Mouse (Mus musculus) midbrain, embryonic 16.5 days (tissue): ENCODE data around the gene Btaf1. TPM values are rescaled to one million over a fixed set of nuclear protein-coding genes. Genes with fewer than 3 reads are reported as not detected.

ENCODE experiments used
- ATAC-seq: fragments of 200-750 bp; cut with Nextera tagmentation; 2 replicates; pipeline ENCODE4 v1.8.0; 2017; ENCODE audit warnings: moderate TSS enrichment
- H3K27ac ChIP-seq: fragments of 300-500 bp; sonication (generic); 2 replicates; pipeline ENCODE4 v1.5.1; 2014; ENCODE audit warnings: mild to moderate bottlenecking, low read length, mixed read lengths
- H3K27me3 ChIP-seq: fragments of 300-500 bp; sonication (generic); 2 replicates; pipeline ENCODE4 v1.6.1; 2014; ENCODE audit warnings: low read depth, low read length, mixed read lengths; ENCODE audit not compliant: control insufficient read depth, insufficient read depth
- H3K36me3 ChIP-seq: fragments of 300-500 bp; sonication (generic); 2 replicates; pipeline ENCODE4 v1.6.1; 2014; ENCODE audit warnings: mild to moderate bottlenecking, low read length, moderate library complexity, mixed read lengths; ENCODE audit not compliant: control insufficient read depth, insufficient read depth
- H3K4me1 ChIP-seq: fragments of 300-500 bp; sonication (generic); 2 replicates; pipeline ENCODE4 v1.6.1; 2014; ENCODE audit warnings: mild to moderate bottlenecking, low read length, mixed read lengths; ENCODE audit not compliant: control insufficient read depth, insufficient read depth
- H3K4me2 ChIP-seq: fragments of 300-500 bp; sonication (generic); 2 replicates; pipeline ENCODE4 v1.6.1; 2014; ENCODE audit warnings: mild to moderate bottlenecking, low read length, mixed read lengths
- H3K4me3 ChIP-seq: fragments of 300-500 bp; sonication (generic); 2 replicates; pipeline ENCODE4 v1.5.1; 2014; ENCODE audit warnings: low read depth, mild to moderate bottlenecking, low read length, moderate library complexity, mixed read lengths
- H3K9ac ChIP-seq: fragments of 300-500 bp; sonication (generic); 2 replicates; pipeline ENCODE4 v1.6.1; 2014; ENCODE audit warnings: low read depth, low read length, mixed read lengths
- H3K9me3 ChIP-seq: fragments of 300-500 bp; sonication (generic); replicated peaks from 2 replicates; pipeline ENCODE4 v1.6.1; 2014; ENCODE audit warnings: mild to moderate bottlenecking, low read length, mixed read lengths; ENCODE audit not compliant: control insufficient read depth, poor library complexity, severe bottlenecking
- WGBS: fragments of 180-500 bp; shearing (Covaris S2); extraction: QIAGEN DNeasy Blood & Tissue Kit; methylation state at CpG from one replicate; pipeline ENCODE4 v1.1.7; 2014; 5-methylcytosine and 5-hydroxymethylcytosine counted together
- polyA plus RNA-seq: library from polyadenylated mRNA; unstranded; fragments of >200 nt; fragmentation: Nextera tagmentation; extraction: Ambion mirVana; gene quantifications from 2 replicates; pipeline ENCODE4 v1.2.1, GENCODE M21; 2015

The Btaf1 gene
- polyA plus RNA-seq, 1 experiment from 2014 or later: 8.8 TPM

- 87% methylated on average over 1 of the region's 1 CpGs for WGBS
- H3K4me2 ChIP-seq: peak overlapping the region; percentile 19; the same call in 1 of the 2 replicates
Observed at GRCm38 (mm10) chr19:36916876-36917389, 8.9 kb upstream of the Btaf1 start.

GRCm38 (mm10) chr19:36918441-36919301 is 7.2 kb upstream of the Btaf1 start:
- ATAC-seq: peak; percentile 92
- peak overlapping the region; percentile 90 for H3K27ac ChIP-seq
- H3K9ac ChIP-seq: peak overlapping the region; percentile 84
- H3K4me2 ChIP-seq: peak overlapping the region; percentile 86
- no peaks in the 10 kb centered on the region for H3K36me3 ChIP-seq
- H3K4me3 ChIP-seq: peak overlapping the region; percentile 67
- H3K9me3 ChIP-seq: no peaks in the 10 kb centered on the region
- WGBS: under 1% methylated on average over 79 of the region's 85 CpGs
- no peaks in the 10 kb centered on the region for H3K27me3 ChIP-seq
- H3K4me1 ChIP-seq: peaks cover 11% of the 10 kb centered on the region; the same call in 1 of the 2 replicates

More at GRCm38 (mm10) chr19:36916876-36917389, 8.9 kb upstream of the Btaf1 start:
- Histone ChIP-seq H3K4me3 (no peak overlapping the region), H3K4me1 (peaks cover 11% of the 10 kb centered on the region; the same call in 1 of the 2 replicates), H3K27me3 (no peaks in the 10 kb centered on the region), H3K9me3 (no peaks in the 10 kb centered on the region), H3K27ac (no peak overlapping the region), H3K36me3 (no peaks in the 10 kb centered on the region), H3K9ac (no peak overlapping the region)
- ATAC-seq: no peak

- WGBS: 3% methylated on average over 12 of the region's 12 CpGs
- ATAC-seq: peak; percentile 37; the same call in 1 of the 2 replicates
- Histone ChIP-seq H3K4me1 (peaks cover 11% of the 10 kb centered on the region; the same call in 1 of the 2 replicates), H3K9me3 (no peaks in the 10 kb centered on the region), H3K4me3 (peak within 1 kb of the TSS; percentile 67), H3K27ac (peak within 1 kb of the TSS; percentile 90), H3K9ac (peak within 1 kb of the TSS; percentile 84), H3K4me2 (peak within 1 kb of the TSS; percentile 86), H3K27me3 (no peaks in the 10 kb centered on the region), H3K36me3 (no peaks in the 10 kb centered on the region)
Observed at GRCm38 (mm10) chr19:36919466-36919865, 6.4 kb upstream of the Btaf1 start, which contains the start of gene Fgfbp3. Gene Fgfbp3, minus strand, starts transcription at chr19:36919615.

- Histone ChIP-seq H3K36me3 (no peaks in the 10 kb centered on the region), H3K4me1 (peaks cover 21% of the 10 kb centered on the region), H3K27me3 (no peaks in the 10 kb centered on the region), H3K27ac (no peak overlapping the region), H3K4me3 (no peak overlapping the region), H3K9me3 (no peaks in the 10 kb centered on the region), H3K4me2 (no peak overlapping the region), H3K9ac (no peak overlapping the region)
- WGBS: 36% methylated on average over 2 of the region's 2 CpGs
- ATAC-seq: no peak
Observed at GRCm38 (mm10) chr19:36922015-36922414, 3.9 kb upstream of the Btaf1 start.

- 63% methylated on average over 3 of the region's 3 CpGs for WGBS
- H3K4me3 ChIP-seq: no peak overlapping the region
- no peak overlapping the region for H3K4me2 ChIP-seq
- no peaks in the 10 kb centered on the region for H3K36me3 ChIP-seq
- no peak overlapping the region for H3K9ac ChIP-seq
- peaks cover 25% of the 10 kb centered on the region for H3K4me1 ChIP-seq
- no peak for ATAC-seq
- H3K27ac ChIP-seq: no peak overlapping the region
- no peaks in the 10 kb centered on the region for H3K9me3 ChIP-seq
- H3K27me3 ChIP-seq: no peaks in the 10 kb centered on the region
Observed at GRCm38 (mm10) chr19:36922936-36923335, 2.9 kb upstream of the Btaf1 start.

- Histone ChIP-seq H3K9ac (peak overlapping the region; percentile 85), H3K4me1 (peaks cover 22% of the 10 kb centered on the region), H3K36me3 (no peaks in the 10 kb centered on the region), H3K27me3 (no peaks in the 10 kb centered on the region), H3K27ac (peak overlapping the region; percentile 95), H3K4me2 (peak overlapping the region; percentile 82), H3K9me3 (no peaks in the 10 kb centered on the region), H3K4me3 (peak overlapping the region; percentile 97)
- WGBS: under 1% methylated on average over 26 of the region's 26 CpGs
- ATAC-seq: no peak
Observed at GRCm38 (mm10) chr19:36926553-36927236, 816 bp downstream of the Btaf1 start.

- 0 out of 2 replicates have a peak overlapping the region, but pooled peaks have one; percentile 85 for H3K9ac ChIP-seq
- no peaks in the 10 kb centered on the region for H3K27me3 ChIP-seq
- no peak overlapping the region for H3K4me3 ChIP-seq
- no peaks in the 10 kb centered on the region for H3K36me3 ChIP-seq
- H3K27ac ChIP-seq: no peak overlapping the region
- H3K4me1 ChIP-seq: peaks cover 22% of the 10 kb centered on the region
- no peaks in the 10 kb centered on the region for H3K9me3 ChIP-seq
- no peak overlapping the region; the same call in 1 of the 2 replicates for H3K4me2 ChIP-seq
- ATAC-seq: no peak
- WGBS: 87% methylated on average over 6 of the region's 6 CpGs
Observed at GRCm38 (mm10) chr19:36927800-36928361, 2.0 kb downstream of the Btaf1 start.

- no peaks in the 10 kb centered on the region for H3K27me3 ChIP-seq
- no peak overlapping the region for H3K27ac ChIP-seq
- peaks cover 22% of the 10 kb centered on the region for H3K4me1 ChIP-seq
- no peaks in the 10 kb centered on the region for H3K9me3 ChIP-seq
- H3K36me3 ChIP-seq: no peaks in the 10 kb centered on the region
- ATAC-seq: no peak
- no peak overlapping the region for H3K4me3 ChIP-seq
- H3K9ac ChIP-seq: no peak overlapping the region
- H3K4me2 ChIP-seq: no peak overlapping the region
Observed at GRCm38 (mm10) chr19:36929816-36930215, 3.9 kb downstream of the Btaf1 start.
